Mouse (Mus musculus) c-Kit-negative CD71-positive TER-119-positive erythroid progenitor cells, embryonic 14.5 days (primary cell): Measurements from ENCODE around the gene Ccne1.

Experiments
- DNase-seq: peaks from one replicate; pipeline ENCODE4 v3.0.0-alpha.2; 2013; ENCODE audit warnings: low read depth, low spot score

Gene Ccne1

DNA sequence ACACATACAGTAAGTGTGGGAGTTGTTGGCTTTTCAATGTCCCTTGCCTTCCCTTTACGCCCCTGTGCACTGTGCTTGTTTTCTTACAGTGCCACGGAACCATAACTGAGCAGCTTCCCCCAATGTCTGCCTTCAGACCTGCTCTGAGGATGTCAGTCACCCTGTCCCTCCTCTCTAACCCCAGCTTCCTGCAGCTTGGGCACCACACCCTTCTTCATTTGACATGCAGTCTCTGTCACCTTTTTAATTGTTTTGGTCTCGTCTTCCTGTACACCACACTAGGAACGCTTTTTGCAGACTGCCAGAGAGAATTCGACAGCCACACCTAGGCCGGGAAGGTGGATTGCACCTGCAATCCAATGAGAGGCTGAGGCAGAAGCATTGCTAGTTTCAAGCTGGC lies 13.0 kb downstream of the Ccne1 start:
- no peak for DNase-seq

DNA sequence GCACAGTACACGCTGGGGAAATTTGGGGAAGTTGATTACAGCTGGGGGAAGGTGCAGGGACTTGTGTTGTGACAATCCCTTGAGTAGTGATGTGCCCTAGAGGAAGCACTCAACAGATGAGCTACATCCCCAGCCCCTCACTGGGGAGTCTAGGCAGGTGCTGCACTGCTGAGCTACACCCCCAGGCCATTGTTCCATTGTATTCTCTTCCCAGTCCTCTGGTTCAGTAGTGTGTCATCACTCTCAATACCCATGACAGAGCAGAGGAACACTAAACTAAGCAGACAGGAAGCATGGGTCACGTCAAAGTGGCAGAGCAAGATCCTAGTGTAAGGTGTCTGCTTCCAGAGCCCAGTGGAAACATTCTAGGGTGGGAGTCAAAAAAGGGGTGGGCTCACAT lies 14.2 kb downstream of the Ccne1 start:
- no peak for DNase-seq

DNA sequence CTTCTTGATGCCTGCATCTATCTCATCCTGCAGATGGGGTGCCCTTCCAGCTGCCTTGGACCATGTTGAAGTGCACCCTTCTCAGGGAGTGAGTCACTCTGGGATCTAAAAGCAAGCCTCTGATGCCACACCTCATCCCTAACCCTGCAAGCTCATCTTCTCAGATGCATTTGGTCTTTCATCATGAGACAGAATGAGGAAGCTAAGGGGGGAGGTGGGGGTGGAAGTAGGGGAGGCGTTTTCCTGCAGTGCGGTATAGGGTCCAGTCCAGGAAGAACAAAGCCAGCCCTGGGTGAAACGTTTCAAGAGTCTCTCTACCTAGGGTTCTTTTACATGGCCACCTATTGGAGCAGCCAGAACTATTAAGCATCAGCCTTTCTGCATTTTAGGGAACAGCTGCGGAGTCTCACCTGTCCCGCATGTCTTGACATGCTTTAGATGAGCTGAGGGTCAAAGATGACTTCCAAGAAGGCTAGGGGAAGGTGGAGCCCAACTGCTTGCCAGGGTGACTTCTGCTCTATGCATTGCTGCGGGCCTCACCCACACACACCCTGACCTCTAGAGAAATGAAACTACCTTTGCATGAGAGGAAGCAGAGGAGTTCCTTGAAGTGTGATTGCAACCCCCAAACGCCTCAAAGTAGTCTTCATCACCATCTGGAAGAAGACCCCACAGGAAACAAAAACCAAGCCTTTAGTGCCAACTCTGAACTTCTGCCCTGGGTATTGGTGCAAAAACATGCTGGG lies 17.2 kb downstream of the Ccne1 start:
- DNase-seq = no peak

DNA sequence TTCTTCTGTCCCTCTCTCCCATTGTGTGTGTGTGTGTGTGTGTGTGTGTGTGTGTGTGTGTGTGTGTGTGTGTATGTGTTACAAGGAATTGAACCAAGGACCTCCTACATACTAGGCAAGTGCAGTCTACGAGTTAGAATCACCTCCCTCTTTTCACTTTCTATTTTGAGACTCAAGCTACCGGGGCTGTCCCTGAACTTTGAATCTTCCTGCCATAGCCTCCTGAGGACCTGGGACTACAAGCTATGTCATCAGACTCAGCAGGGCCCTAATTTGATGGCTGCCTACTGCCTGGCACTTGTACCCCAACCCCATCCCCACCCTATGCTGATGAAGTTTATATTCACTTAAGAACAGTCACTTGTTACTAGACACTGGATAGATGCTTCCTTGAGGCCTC lies 18.9 kb downstream of the Ccne1 start:
- no peak for DNase-seq

DNA sequence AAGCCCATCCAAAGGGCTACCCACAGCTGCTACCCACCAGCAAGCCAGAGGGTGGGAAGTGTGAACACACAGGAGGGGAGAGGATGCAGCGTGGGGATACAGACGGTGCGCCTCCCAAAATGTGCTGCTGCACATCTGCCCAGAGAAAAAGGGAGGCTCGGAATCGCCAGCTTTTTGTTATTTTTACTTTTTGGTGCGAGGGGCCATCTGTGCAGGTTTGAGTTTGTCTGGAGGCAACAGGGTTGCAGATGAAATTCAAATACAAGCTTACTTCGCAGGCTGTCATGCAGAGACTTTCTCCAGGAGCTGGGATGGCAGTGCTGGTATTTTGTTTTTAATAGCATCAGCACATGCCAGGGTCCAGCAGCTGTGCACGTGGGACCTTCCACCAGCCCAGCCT lies 19.5 kb downstream of the Ccne1 start:
- no peak for DNase-seq

DNA sequence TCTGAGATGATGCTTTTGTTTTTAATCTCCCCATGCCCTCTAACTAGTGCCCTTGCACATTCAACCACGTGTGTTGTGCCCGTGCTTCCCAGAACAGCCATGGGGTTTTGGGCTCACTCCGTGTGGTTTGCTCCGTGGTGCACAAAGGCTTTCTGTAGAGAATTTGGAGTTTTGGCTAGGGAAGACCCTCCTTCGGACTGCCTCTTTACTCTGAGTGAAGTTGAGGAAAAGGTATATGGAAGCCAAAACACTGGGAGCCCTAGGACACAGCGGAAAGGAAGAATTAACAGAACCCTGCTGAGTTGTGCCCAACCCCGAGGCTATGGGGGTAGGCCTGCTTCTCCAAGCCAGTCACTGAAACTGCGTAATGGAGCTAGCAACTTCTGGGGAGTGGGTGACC lies 20.9 kb downstream of the Ccne1 start:
- DNase-seq = no peak

DNA sequence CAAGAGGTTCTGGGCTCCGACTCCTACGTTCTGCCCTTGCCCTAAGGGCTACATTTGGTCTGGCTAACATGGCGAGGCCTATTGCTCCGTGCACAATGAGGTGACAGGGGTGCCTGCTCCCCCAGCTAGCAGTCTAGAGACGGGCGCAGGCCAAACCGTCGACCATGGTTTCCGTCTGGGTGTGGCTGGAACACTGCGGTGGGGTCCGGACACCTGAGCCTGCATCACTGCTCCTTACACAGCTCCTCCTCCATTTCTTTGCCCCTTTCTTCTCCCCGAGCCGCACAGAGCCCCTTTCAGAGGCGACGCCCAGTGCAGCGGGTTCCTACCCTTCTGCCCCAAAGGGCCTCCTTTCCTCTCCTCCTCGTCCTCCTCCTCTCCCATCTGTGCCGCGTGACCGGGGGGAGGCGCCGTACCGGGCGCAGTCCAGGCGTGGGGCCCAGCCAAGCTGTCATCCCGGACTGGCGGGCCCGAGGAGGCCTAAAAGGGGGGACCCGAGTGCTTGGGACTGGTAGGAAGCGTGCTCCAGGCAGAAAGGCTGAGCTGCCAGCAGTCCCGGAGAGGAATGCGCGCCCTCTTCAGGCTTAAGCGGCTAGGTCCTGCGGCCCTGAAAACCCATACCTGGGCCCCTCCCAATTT lies 21.6 kb downstream of the Ccne1 start:
- DNase-seq = no peak

DNA sequence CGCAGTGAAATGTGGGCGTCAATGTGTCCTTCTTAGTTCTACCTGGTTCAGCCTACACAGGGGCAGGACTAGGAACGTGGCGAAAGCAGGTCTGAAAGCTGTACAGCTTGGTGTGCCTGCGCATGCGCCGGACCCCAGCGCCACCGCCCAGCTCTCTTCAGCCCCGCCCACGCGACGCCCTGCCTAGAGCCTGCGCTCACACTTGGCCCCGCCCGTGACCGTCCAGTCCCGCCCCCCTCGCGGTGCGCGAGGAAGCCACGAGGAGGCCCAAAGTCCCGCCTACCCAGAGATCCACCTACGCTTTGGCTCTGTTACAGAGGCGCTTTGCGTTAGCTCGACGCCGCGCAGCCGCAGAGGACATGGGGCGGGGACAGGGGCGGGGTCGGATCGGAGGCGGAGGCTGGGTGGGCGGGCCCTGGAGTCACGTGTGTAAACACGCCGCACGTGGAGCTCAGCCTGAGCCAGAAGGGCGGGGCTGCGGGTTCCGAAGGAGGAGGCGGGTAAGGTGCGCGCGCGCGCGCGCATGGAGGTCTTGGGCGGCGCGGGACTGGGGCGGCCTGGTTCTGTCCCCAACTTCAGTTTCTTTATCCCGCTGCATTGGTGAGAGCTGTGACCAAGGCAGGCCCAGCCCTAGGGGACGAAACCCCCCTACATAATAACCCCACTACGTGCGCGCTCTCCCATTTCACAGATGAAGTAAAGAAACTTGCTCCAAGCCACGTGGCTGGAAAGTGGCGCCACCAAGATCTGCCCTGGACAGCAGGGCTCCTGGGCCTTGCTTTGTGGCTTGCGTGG lies 22.4 kb downstream of the Ccne1 start:
- peak; percentile 93 for DNase-seq

DNA sequence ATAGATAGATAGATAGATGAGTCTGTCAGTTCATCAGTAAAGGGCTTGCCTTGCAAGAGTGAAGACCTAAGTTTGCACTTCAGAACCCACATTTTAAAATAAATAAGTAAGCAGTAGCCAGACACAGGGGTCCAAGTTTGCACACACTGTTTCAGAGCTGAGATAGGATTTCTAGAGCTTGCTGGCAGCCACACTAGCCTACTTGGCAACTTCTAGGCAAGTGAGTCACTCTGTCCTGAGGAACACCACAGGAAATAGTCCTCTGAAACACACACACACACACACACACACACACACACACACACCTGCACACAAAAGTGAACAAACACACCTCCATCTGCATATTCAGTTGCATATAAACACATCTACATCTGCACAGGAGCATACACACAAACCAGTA lies 24.4 kb downstream of the Ccne1 start:
- DNase-seq = no peak

DNA sequence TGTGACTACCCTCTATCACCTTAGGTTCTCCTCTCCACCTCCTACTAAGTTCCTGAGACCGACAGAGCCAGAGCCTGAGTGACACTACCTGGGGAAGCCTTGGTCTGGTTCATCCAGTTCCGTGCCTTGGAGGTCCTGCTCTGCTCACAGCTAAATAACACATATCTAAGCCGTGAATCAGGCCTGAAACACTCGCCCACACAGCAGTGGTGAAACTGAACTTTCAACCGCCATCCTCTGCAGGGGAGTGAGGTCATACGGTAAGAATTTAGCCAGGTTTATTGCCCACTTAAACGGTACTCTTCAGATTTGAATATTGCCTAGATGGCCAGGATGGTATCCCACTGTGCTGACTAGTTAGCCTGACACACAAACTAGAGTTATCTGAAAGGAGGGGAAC lies 30.1 kb downstream of the Ccne1 start:
- DNase-seq = no peak

DNA sequence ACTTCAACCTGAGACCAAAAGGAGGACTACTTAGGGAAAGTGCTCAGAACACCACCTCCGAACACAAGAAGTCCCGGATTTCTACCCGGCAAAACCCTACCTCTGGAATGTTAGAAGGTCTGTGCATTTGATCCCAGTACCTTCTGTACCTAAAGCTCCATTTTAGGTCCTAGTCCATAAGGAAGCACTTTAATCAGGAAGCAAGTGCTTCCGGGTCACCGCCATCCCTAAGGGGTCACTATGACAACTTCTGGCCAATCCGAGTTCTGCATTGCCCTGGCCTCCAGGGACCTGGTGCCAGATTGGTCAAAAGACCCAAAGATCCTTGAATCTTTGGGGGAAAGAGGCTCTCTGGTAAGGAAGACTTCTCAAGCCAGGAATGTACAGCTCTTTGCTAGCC lies 31.8 kb downstream of the Ccne1 start:
- DNase-seq = no peak

DNA sequence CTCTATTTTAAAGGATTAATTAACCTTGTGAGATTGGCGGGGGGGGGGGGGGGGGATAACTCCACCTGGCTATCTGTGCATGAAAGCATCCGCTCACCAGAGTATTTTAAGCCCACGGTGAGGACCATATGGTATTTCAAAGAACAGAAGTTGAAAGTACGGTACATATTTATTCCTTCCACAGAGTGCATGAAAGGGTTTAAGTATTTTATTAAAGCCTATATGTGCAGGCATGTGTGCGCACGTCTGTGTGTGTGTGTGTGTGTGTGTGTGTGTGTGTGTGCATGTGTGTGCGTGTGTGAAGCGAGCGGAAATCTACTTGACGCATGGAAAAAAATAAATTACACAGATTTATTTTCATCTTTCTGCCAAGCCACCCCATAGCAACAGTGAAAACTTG lies 32.4 kb downstream of the Ccne1 start:
- DNase-seq = no peak

DNA sequence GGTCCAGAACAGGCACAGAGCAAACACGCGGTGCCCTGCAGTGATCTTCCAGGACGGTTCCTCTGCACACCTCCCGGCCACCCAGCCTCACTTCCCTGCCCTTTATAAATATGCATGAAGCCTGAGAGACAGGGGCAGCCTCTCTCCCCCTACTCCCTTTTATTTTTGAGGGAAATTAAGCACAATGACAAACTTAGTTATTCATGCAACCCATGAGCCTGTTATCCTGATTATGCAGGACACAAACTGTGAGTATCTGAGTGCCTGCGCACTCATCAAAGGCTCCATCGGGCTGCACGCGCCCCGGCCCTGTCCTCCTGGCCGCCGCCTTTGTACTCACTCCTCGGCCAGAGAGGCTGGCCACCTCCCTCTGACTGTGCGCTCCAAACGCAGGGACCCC lies 32.8 kb downstream of the Ccne1 start:
- DNase-seq = no peak

DNA sequence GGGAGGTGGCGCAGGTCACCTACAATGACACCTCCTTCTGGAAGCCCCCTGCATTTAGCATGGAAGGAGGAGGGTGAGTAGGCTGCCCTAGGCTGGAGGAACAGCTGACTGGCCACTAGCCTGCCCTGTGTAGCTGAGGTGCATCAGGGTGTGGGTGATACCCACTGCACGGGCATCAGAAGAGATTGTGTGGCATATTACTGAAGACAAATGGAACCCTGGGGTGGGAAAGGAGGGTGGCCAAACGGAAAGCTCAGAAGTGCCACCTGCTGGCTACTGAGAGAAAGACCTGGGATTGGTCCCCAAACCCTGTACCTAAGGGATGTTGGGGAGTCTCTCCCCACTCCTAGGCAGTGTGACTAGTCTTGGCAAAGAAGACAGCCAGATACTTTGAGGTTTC lies 33.6 kb downstream of the Ccne1 start:
- DNase-seq = no peak

DNA sequence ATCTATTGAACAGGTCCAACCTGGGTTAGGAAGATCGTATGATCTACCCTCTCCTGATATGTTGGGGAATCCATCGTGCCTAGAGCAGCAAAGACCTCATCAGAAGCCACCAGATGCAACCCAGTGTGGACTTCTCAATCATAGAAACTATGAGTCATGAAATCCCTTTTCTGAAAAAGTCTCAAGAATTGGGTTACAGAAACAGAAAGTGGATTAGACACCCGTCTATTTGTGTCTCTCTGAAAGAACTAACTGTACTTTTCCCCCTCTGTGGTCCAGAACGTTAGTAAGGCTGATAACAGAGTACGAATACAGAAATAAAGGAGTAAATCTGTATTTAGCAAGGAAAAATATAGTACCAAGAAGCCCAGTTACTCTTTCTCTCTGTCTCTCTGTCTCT lies 36.3 kb downstream of the Ccne1 start:
- DNase-seq = no peak

DNA sequence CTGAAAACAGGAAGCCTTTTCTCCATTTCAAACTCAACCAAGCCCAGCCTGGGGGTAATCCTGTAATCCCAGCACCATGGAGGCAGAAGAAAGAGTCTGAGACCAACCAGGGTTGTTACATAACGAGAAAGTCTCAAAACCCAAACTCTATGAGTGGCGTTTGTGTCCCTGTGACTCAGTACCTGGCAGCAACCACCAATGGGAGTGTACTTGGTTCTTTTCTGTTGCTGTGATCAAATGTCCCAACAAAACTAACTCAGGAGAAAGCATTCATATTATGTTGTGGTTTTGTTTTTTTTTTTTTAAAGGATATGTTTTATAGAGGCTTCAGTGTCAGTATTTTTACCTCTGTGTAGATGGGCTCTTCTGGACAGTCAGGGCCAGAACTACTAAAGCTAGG lies 36.7 kb downstream of the Ccne1 start:
- DNase-seq = no peak

DNA sequence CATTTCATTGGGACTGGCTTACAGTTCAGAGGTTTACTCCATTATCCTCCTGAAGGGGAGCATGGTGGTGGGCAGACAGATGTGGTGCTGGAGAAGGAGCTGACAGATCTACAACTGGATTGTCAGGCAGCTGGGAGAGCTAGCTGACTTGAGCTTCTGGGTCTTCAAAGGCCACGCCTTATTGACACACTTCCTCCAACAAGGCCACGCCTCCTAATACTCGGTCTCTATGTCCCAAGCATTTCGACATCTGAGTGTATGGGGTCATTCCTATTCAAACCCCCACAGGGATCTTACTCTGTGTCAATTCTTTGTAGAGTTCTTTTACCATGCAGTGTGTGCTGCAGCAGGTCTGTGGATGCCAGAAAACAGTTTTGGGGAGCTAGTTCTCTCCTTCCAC lies 42.9 kb downstream of the Ccne1 start:
- DNase-seq = no peak

DNA sequence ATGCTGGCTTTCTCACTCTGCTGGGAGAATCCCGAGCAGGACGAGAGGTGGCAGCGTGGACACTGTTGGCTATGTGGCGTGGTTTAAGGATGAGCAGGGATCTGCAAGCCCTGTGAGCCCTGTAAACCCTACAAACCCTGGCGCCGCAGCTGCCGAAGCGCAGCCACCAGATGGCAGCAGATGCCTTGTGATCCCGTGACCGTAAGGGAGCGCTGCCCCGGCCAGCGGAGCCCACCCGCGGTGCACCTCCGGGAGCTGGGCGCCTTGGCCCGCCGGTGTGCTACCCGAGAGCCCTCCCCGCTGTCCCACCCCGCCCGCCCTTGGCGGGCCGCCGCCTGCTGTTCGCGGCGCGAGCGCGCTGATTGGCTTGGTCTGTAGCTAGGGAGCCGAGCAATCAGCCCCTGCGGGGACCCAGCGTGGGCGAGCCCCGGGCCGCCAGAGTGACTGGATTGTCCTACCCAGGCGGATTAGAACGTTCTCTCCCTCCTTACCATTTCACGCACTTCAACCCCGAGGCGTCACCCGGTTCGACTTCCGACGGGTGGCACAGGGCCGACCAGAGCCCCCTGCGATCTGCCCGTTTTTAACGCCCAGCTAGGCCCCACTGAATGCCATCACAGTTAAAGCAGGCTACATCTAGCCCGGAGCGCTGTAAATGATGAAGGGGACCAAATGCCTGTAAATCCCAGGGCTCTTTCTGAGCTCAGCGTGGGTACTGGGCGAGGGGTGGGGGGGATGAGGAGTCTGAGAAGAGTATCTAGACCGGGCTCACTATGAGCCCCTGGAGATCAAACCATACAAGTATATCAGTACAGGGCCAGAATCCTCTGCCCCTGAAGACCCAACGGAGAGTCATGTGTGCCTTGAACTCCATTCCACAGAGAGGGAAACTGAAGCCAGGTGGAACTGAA lies 46.0 kb downstream of the Ccne1 start:
- peak; percentile 36 for DNase-seq

DNA sequence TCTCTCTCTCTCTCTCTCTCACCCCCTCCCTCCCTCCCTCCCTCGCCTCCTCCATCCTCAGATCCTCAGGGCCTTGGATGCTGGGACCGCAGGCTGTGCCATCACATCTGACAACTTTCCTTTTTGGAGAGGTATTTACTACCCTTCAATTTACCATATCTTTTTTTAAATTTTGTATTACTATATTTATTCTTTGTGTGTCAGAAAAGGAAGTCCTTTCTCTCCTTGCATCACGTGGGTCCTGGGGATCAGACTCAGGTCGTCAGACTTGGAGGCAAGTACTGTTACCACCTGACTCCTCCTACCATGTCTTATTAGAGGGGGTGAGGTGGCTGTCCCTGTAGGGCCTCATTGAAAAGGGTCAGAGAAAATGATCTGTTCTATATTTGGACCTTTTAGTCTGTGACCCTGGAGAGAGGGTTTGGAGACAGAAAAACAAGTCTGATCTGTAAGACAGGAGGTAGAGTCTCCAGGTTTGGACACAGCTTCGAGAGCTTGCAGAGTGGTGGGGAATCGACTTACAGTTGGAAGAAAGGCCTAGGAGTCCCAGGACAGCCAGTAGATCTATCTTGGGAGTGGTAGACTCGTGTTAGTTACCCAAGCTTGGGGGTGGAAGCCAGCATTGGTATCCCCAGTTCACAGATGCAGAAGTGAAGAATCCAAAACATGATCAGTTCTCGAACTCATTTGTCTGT lies 47.6 kb downstream of the Ccne1 start:
- DNase-seq = no peak

DNA sequence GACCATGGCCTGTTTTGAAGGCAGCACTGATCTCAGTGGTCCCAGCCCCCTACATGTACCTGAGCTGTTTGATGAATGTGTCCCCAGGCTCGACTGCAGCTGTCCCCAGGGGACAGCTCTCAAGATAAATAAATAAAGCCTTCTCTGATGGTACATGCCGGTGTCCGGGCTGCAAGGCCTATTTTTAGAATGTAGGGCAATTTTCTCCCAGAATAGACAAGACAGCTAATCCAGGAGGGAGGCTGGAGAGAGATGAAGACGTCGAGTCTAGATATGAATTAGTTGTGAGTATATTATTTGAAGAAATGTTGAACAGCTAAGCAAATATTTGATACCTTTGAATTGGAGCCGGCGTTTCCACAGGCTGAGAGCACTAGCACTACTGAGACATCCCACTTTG lies 48.2 kb downstream of the Ccne1 start:
- no peak for DNase-seq

DNA sequence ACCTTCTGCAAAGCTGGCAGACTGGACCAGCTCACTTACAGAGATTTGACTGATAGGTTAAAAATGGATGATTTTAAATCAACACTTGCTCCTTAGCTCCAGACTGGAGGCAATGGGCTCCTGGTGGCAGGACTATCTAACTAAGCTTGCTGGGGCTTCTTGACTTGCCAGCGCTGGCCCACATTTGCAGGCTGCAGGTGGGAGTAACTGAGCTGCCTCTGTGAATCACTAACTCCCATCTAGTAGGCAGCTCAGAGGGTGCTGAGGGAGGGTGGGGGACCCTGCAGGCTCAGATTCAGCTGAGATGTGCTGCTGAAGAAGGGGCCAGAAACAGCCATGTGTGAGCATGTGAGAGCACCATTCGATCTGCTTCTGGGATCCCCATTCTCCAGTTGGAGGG lies 51.3 kb downstream of the Ccne1 start:
- DNase-seq = no peak
